Mouse (Mus musculus) c-Kit-positive CD71-positive TER-119-positive erythroid progenitor cells, embryonic 14.5 days (primary cell): ENCODE measurements around the gene Pccb.

Experiments used
- DNase-seq: peaks from one replicate; pipeline ENCODE4 v3.0.0-alpha.2; 2013; ENCODE audit warnings: low spot score

The Pccb gene

DNA sequence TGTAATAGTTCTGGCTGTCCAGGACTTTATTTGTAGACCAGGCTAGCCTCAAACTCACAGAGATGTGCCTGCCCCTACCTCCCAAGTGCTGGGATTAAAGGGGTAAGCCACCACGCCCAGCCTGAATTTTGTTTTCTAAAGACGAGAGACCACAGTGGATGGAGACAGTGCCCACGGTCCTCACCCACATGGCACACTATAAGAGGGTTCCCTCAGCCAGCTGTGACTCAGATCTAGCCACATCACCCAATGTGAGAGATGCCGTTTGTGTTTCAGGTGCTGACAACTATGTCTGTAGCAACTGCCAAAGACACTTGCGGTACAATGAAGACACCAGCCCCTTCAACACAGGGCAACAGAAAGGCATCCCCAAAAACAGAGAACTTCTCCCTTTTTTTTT lies 47.7 kb downstream of the Pccb start:
- DNase-seq: no peak

DNA sequence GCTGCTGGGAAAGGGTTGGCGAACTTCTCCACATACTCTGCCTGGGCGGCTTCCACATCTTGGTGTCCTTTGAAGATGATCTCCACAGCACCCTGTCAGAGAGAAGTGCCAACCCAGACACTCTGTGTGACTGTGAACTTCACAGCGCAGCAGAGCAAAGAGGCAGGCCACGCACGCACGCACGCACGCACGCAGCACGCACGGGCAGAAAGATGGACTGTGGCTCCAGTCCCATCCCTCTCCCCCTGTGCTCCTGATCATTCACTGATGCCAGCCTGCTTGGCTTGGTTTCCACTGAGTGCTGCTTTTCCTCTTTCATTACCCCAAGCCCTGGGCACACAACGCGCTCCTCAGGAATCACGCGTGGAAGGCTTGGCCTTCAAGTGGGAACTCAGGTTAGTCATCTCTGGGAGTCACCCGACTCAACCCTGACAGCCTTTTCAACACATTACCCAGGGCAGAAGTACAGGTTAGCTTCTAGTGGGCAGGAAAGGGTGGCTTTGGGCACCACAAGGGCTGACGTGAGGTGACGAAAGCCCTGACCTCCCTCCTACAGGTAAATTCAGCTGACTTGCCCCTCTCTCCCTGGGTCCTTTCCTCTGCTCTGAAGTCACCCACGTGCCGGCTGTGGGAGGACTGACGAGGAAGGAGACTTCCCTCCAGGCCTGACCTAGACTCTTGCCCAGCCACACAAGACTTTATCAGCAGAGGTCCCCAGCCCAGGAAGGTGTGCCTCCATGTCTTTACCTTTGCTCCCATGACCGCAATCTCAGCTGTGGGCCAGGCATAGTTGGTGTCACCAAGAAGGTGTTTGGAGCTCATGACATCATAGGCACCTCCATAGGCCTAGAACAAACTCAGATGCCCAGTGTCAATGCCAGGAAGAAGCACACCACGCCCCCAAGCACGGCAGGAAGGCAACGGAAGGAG lies 50.1 kb downstream of the Pccb start:
- DNase-seq: no peak

DNA sequence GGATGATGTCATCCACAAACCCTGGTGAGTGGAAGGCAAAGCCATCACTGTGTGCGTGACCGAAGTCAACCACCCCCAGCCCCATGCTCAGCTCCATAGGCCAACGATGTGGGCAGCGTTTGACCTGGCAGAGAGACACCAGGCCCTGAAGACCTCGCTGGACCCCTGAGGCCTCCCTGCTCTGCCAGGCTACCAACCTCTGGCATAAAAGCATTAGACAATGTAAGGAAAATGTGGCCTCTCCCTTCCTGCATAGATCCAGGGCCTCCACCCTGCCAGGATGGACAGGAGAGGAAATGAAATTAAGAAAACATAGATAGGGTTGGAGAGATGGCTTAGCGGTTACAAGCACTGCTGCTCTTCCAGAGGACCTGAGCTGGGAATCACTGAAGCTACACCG lies 51.9 kb downstream of the Pccb start:
- DNase-seq: no peak

DNA sequence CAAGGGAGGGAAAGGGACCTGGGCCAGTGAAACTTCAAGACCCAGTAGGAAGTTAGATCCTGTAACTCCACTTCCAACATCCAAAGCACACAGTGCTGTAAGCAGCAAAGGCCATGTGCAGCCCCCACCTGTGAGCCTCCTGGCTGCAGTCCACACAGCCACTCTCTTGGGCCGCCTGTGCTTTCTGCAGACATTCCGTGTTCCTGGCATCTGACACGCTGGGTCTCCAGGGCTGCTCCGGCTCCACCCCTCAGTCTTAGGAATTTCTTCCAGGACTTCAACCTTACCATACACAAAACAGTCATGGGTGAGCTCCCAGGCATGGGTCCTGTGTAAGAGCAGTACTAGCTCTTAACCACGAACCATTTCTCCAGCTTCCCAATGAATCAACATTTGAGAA lies 55.4 kb downstream of the Pccb start:
- DNase-seq: no peak

DNA sequence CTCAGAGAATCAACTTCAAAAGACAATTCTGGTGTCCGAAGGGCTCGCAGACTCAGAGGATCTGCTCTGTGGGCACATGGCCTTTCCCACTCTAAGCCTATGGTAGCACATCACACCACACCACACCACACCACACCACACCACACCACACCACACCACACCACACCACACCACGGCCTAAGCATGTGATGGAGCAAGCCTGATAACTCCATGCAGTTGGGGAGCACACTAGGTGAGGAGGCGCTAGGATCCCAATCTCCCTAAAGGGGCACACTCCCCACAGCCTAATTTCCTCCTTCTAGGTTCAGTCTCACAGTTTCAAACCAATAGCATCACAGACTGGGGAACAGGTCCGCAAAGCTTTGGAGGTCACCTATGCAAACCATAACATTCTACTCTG lies 56.0 kb downstream of the Pccb start:
- DNase-seq: no peak

DNA sequence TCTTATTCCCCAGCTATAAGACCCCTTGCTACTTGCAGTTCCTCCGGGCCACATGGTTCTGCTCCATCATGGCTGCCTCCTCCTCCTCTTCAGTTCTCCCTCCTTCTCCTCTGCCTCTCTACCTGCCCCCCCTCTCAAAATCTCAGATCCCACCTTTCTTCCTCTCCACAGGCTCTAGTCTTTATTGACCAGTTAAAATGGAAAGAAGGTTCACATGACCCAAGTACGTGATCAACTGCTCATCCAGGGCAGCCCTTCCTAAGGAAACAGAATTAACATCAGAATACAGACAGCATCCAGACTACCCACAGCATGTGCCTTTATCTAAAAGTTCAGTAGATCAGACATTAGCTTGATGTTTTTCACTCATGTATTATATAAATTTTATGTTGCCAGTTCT lies 65.2 kb downstream of the Pccb start:
- DNase-seq: no peak

DNA sequence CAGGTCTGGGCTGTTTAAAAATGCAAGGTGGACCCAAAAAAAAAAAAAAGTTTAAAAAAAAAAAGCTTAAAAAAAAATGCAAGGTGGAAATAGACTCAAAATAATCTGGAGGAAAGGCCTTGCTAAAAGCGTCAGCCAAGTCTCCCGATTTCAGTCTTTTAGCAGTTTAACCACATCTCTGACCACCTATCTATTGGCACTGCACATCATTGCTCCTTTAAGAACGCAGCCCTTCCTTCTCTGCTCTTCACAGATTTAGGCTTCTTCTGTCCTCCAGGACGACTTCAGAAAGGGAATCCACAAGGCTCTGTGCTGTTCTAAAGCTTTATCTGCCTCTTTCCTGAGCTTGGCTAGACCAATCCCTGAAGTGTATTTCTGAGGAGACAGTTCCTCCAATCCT lies 70.6 kb downstream of the Pccb start:
- no peak for DNase-seq

DNA sequence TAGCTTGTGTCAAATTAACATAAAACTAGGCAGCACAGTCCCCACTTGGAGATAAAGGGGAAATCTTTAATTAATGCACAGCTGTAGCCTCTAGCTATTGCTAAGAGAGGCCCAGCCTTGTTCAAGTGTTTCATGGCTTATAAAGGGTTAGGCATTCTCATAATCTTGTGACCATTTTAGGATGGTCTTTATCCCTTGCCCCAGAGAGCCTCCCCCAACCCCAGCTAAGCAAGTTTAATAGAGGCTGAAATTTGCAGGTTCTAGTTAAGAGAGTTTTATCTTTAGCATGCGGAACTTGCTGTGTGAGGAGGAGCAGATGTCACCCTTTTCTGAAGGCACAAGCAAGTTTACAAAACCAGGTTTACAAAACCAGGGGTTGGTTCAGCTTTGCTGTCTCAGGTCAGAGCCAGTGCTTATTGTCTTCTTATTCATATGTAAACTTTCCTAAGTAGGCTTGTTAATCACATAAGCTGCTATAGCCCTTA lies 71.2 kb downstream of the Pccb start:
- peak; percentile 22 for DNase-seq

DNA sequence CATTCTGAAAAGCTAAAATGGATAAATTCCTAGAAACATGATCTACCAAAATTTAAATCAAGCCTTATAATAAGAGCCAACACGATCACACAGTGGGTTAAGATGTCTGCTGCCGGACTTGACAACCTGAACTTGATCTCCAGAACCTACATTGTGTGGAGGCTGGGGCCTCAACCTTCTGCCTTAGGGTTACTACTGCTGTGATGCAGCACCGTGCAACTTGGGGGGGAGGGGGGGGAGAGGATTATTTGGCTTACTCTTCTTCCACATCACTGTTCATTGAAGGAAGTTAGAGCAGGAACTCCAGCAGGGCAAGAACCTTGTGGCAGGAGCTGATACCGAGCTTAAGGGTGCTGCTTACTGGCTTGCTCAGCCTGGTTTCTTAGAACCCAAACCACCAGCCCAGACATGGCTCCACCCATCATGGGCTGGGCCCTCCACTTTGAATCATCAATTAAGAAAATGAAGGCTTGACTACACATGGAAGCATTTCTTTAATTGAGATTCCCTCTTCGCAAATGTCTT lies 71.7 kb downstream of the Pccb start:
- peak; percentile 75 for DNase-seq

DNA sequence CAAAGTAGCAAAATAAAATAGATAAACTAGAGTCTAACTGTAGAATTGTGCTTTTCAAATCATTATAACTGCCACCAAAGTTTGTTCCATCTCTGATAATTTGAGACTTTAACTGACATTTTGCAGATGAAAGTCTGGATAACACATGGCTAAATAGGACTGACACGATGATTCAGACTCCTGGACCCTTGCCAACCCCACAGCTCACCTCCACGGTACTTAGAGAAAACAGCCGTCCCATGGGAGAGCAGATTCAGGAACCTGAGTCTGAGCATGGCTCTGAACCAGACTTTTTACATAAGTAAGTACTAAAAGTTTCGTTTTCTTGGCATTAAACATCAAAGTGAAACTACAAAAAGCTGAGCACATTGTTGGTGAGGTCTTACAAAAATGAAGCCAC lies 83.2 kb downstream of the Pccb start:
- peak; percentile 23 for DNase-seq

DNA sequence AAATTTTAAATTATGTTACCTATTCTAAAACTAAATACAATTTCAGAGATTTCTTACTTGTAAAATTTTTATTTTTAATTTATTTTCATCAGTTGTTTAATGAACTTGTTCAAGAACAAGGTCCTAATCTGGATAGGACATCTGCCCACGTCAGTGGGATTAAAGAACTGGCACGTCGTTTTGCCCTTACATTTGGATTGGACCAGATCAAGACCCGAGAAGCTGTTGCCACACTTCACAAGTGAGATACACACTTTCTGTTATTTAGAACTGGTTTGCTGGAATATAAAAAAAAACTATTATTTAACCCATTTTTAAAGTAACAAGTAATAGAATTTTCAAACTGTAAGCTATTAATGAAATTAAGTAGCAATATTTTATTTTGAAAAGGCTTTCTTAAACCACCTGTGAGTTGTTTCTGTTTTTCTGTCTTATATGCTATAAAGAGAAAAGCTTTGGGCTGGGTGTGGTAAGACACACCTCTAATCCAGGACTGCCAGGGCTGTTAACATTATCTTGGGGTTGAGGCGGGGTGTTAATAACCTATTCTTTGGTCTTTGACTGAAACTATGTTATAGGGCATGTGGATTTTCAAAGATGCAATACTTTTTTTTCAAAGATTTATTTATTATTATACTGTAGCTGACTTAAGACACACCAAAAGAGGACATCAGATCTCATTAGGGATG lies 89.9 kb downstream of the Pccb start:
- DNase-seq: peak; percentile 16

DNA sequence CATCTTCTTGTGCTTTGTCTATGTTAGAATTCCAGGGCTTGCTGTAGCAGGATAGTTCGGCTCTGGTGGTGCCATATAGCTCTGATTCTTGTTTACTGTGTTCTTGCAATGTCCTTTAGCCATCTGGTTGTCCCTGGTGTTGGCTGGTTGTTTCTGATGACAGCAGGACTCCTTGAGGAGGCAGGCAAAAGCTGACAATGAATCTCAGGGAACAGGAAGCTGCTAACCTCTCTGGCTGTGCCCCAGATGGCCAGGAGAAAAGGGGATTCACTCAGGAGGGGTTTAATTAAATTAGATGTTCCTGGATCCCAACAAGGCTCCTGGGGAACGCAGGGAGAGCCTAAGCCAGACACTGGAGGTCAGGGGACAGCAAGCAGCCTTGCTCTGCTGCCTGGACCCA lies 92.7 kb downstream of the Pccb start:
- DNase-seq: no peak
